Mouse (Mus musculus) right cerebral cortex, postnatal 25 days (tissue): ENCODE data around the gene Atp6ap1l.
"Not testable (repeated sequence)": the region's sequence is repeated elsewhere in the genome, so short reads cannot be mapped to it uniquely, and the experiment has no call there.

Experiments
- DNase-seq: peaks from one replicate; pipeline ENCODE4 v3.0.0; 2022

Atp6ap1l gene

GRCm38 (mm10) chr13:90905176-90905575, at the start of gene Atp6ap1l:
Gene Atp6ap1l, minus strand, starts transcription at chr13:90905355.
- DNase-seq: no peak

- no peak for DNase-seq
Observed at GRCm38 (mm10) chr13:90939600-90939999, 34.4 kb upstream of the Atp6ap1l start.

GRCm38 (mm10) chr13:90939192-90939591, 34.0 kb upstream of the Atp6ap1l start:
- no peak for DNase-seq

GRCm38 (mm10) chr13:90935852-90936251, 30.7 kb upstream of the Atp6ap1l start:
- DNase-seq: no peak

- DNase-seq: no peak
Observed at GRCm38 (mm10) chr13:90933256-90933655, 28.1 kb upstream of the Atp6ap1l start.

GRCm38 (mm10) chr13:90929847-90930246, 24.7 kb upstream of the Atp6ap1l start:
- DNase-seq: peak; percentile 63

GRCm38 (mm10) chr13:90928266-90928665, 23.1 kb upstream of the Atp6ap1l start:
- DNase-seq: not testable (repeated sequence)

- no peak for DNase-seq
Observed at GRCm38 (mm10) chr13:90926938-90927633, 21.9 kb upstream of the Atp6ap1l start.

- DNase-seq: no peak
Observed at GRCm38 (mm10) chr13:90926125-90926765, 21.1 kb upstream of the Atp6ap1l start.

GRCm38 (mm10) chr13:90925191-90925590, 20.0 kb upstream of the Atp6ap1l start:
- no peak for DNase-seq

GRCm38 (mm10) chr13:90924072-90924471, 18.9 kb upstream of the Atp6ap1l start:
- DNase-seq: no peak

GRCm38 (mm10) chr13:90923617-90924016, 18.5 kb upstream of the Atp6ap1l start:
- DNase-seq: not testable (repeated sequence)

GRCm38 (mm10) chr13:90922751-90923612, 17.8 kb upstream of the Atp6ap1l start, which contains the start of gene Rps23:
Gene Rps23, plus strand, starts transcription at chr13:90922958.
- peak; percentile 86 for DNase-seq

GRCm38 (mm10) chr13:90914721-90915120, 9.6 kb upstream of the Atp6ap1l start:
- DNase-seq: no peak

- DNase-seq: peak; percentile 19
Observed at GRCm38 (mm10) chr13:90913675-90914192, 8.6 kb upstream of the Atp6ap1l start.

- no peak for DNase-seq
Observed at GRCm38 (mm10) chr13:90912760-90913674, 7.9 kb upstream of the Atp6ap1l start.

- no peak for DNase-seq
Observed at GRCm38 (mm10) chr13:90907376-90907775, 2.2 kb upstream of the Atp6ap1l start.

- peak; percentile 0 for DNase-seq
Observed at GRCm38 (mm10) chr13:90896821-90897220, 8.3 kb downstream of the Atp6ap1l start.

- DNase-seq: peak; percentile 44
Observed at GRCm38 (mm10) chr13:90896098-90896497, 9.1 kb downstream of the Atp6ap1l start.

- DNase-seq: peak; percentile 3
Observed at GRCm38 (mm10) chr13:90894819-90895218, 10.3 kb downstream of the Atp6ap1l start.

- no peak for DNase-seq
Observed at GRCm38 (mm10) chr13:90890111-90890510, 15.0 kb downstream of the Atp6ap1l start.

GRCm38 (mm10) chr13:90886568-90886983, 18.6 kb downstream of the Atp6ap1l start:
- peak; percentile 76 for DNase-seq
